Mouse (Mus musculus) MEL (cell line): ENCODE measurements around the gene P4ha1. TPM values are rescaled to one million over a fixed set of nuclear protein-coding genes. Genes with fewer than 3 reads are reported as not detected.

Experiments
- DNase-seq: peaks from one replicate; pipeline ENCODE4 v3.0.0; 2011; ENCODE audit warnings: low read depth, low spot score
- H3K27ac ChIP-seq: 2 replicates; pipeline ENCODE4 v1.5.1; 2012; ENCODE audit warnings: low read depth, mild to moderate bottlenecking, control low read depth, low read length, moderate library complexity; ENCODE audit not compliant: control insufficient read depth
- H3K27me3 ChIP-seq, 2 experiments: fragments of 150-350 bp in 1 of 2; sonication (generic) in 1 of 2; 2 replicates each; pipeline ENCODE4 v1.6.1; 2012; ENCODE audit warnings: low read length in 2 of 2, mild to moderate bottlenecking in 2 of 2, improper control_type of control experiment in 1 of 2, moderate library complexity in 1 of 2; ENCODE audit not compliant: insufficient read depth in 2 of 2, control insufficient read depth in 1 of 2
- H3K36me3 ChIP-seq, 2 experiments: 2 replicates each; pipeline ENCODE4 v1.6.1; 2012 to 2014; ENCODE audit warnings: low read length in 2 of 2, improper control_type of control experiment in 1 of 2, inconsistent platforms in 1 of 2, mild to moderate bottlenecking in 1 of 2; ENCODE audit not compliant: insufficient read depth in 2 of 2, control insufficient read depth in 1 of 2
- H3K4me1 ChIP-seq, 2 experiments: fragments of 150-350 bp in 1 of 2; sonication (generic) in 1 of 2; 2 replicates each; pipeline ENCODE4 v1.6.1; 2012; ENCODE audit warnings: low read length in 2 of 2, improper control_type of control experiment in 1 of 2, mild to moderate bottlenecking in 1 of 2; ENCODE audit not compliant: insufficient read depth in 2 of 2, control insufficient read depth in 1 of 2
- H3K4me3 ChIP-seq, 2 experiments: fragments of 150-350 bp in 1 of 2; sonication (generic) in 1 of 2; 2 replicates each; pipeline ENCODE4 v1.5.1; 2012; ENCODE audit warnings: low read depth in 2 of 2, low read length in 2 of 2, mild to moderate bottlenecking in 2 of 2, moderate library complexity in 2 of 2, control low read depth in 1 of 2, improper control_type of control experiment in 1 of 2; ENCODE audit not compliant: control insufficient read depth in 1 of 2, insufficient read depth in 1 of 2
- H3K79me2 ChIP-seq: 2 replicates; pipeline ENCODE4 v1.6.1; 2012; ENCODE audit warnings: mild to moderate bottlenecking, low read length, moderate library complexity; ENCODE audit not compliant: control insufficient read depth, poor library complexity, insufficient read depth
- H3K9ac ChIP-seq: 2 replicates; pipeline ENCODE4 v1.6.1; 2012; ENCODE audit warnings: low read depth, mild to moderate bottlenecking, control low read depth, low read length, moderate library complexity; ENCODE audit not compliant: control insufficient read depth, poor library complexity, severe bottlenecking
- H3K9me3 ChIP-seq: fragments of 150-350 bp; sonication (generic); replicated peaks from 2 replicates; pipeline ENCODE4 v1.6.1; 2012; ENCODE audit warnings: mild to moderate bottlenecking, low read length, improper control_type of control experiment, moderate library complexity; ENCODE audit not compliant: insufficient read depth
- CHD1 ChIP-seq: IDR thresholded peaks from 2 replicates; pipeline ENCODE4 v1.6.1; 2012; ENCODE audit warnings: low read depth, mild to moderate bottlenecking, inconsistent platforms, low read length, improper control_type of control experiment
- CHD2 ChIP-seq: IDR thresholded peaks from 2 replicates; pipeline ENCODE4 v1.6.1; 2011; ENCODE audit warnings: low read length, improper control_type of control experiment
- CTCF ChIP-seq, 3 experiments: IDR thresholded peaks in 2 of 3; conservative IDR thresholded peaks in 1 of 3; 2 replicates each; pipeline ENCODE4 v1.5.1; 2011 to 2012; ENCODE audit warnings: low read length in 3 of 3, low read depth in 2 of 3, mild to moderate bottlenecking in 2 of 3, improper control_type of control experiment in 1 of 3, inconsistent platforms in 1 of 3, mixed read lengths in 1 of 3, moderate library complexity in 1 of 3; ENCODE audit not compliant: control insufficient read depth in 1 of 3, insufficient read depth in 1 of 3, poor library complexity in 1 of 3, severe bottlenecking in 1 of 3
- E2F4 ChIP-seq: IDR thresholded peaks from 2 replicates; pipeline ENCODE4 v1.6.1; 2011; ENCODE audit warnings: low read depth, low read length, improper control_type of control experiment, borderline replicate concordance
- ELF1 ChIP-seq: IDR thresholded peaks from 2 replicates; pipeline ENCODE4 v1.6.1; 2014; ENCODE audit warnings: low read depth, mild to moderate bottlenecking, inconsistent platforms, low read length, improper control_type of control experiment, moderate library complexity
- EP300 ChIP-seq, 2 experiments: IDR thresholded peaks; 2 replicates each; pipeline ENCODE4 v1.6.1; 2011; ENCODE audit warnings: improper control_type of control experiment in 2 of 2, low read length in 2 of 2, low read depth in 1 of 2, mild to moderate bottlenecking in 1 of 2
- ETS1 ChIP-seq: IDR thresholded peaks from 2 replicates; pipeline ENCODE4 v1.6.1; 2012; ENCODE audit warnings: low read depth, mild to moderate bottlenecking, inconsistent platforms, low read length, improper control_type of control experiment, moderate library complexity
- GABPA ChIP-seq: IDR thresholded peaks from 2 replicates; pipeline ENCODE4 v1.6.1; 2012; ENCODE audit warnings: low read depth, mild to moderate bottlenecking, inconsistent platforms, low read length, improper control_type of control experiment, moderate library complexity
- GATA1 ChIP-seq: IDR thresholded peaks from 2 replicates; pipeline ENCODE4 v1.6.1; 2011; ENCODE audit warnings: low read depth, low read length, improper control_type of control experiment
- HCFC1 ChIP-seq: IDR thresholded peaks from 2 replicates; pipeline ENCODE4 v1.6.1; 2012; ENCODE audit warnings: low read depth, mild to moderate bottlenecking, inconsistent platforms, low read length, improper control_type of control experiment, moderate library complexity
- JUND ChIP-seq: IDR thresholded peaks from 2 replicates; pipeline ENCODE4 v1.6.1; 2011; ENCODE audit warnings: low read depth, mild to moderate bottlenecking, improper control_type of control experiment, low read length
- MAZ ChIP-seq: IDR thresholded peaks from 2 replicates; pipeline ENCODE4 v1.6.1; 2012; ENCODE audit warnings: low read depth, mild to moderate bottlenecking, inconsistent platforms, low read length, improper control_type of control experiment
- MEF2A ChIP-seq: IDR thresholded peaks from 2 replicates; pipeline ENCODE4 v1.6.1; 2014; ENCODE audit warnings: low read depth, mild to moderate bottlenecking, inconsistent platforms, low read length, improper control_type of control experiment; ENCODE audit not compliant: poor library complexity, insufficient replicate concordance, severe bottlenecking; ENCODE audit errors: extremely low read depth
- MXI1 ChIP-seq: IDR thresholded peaks from 2 replicates; pipeline ENCODE4 v1.6.1; 2011; ENCODE audit warnings: mild to moderate bottlenecking, low read depth, low read length, improper control_type of control experiment
- MYB ChIP-seq: IDR thresholded peaks from 2 replicates; pipeline ENCODE4 v1.6.1; 2011; ENCODE audit warnings: mild to moderate bottlenecking, low read depth, low read length, improper control_type of control experiment
- MYC ChIP-seq: IDR thresholded peaks from 2 replicates; pipeline ENCODE4 v1.6.1; 2011; ENCODE audit warnings: low read depth, mild to moderate bottlenecking, low read length, improper control_type of control experiment, moderate library complexity
- NELFE ChIP-seq: IDR thresholded peaks from 2 replicates; pipeline ENCODE4 v1.6.1; 2011; ENCODE audit warnings: low read depth, low read length, improper control_type of control experiment
- POLR2A ChIP-seq, 2 experiments: IDR thresholded peaks; 2 replicates each; pipeline ENCODE4 v1.6.1; 2011 to 2012; ENCODE audit warnings: low read length in 2 of 2, mild to moderate bottlenecking in 2 of 2, control low read depth in 1 of 2, improper control_type of control experiment in 1 of 2, low read depth in 1 of 2, moderate library complexity in 1 of 2; ENCODE audit not compliant: control insufficient read depth in 1 of 2, insufficient read depth in 1 of 2, poor library complexity in 1 of 2
- POLR2AphosphoS2 ChIP-seq: IDR thresholded peaks from 2 replicates; pipeline ENCODE4 v1.6.1; 2011; ENCODE audit warnings: low read length, improper control_type of control experiment
- RAD21 ChIP-seq: IDR thresholded peaks from 2 replicates; pipeline ENCODE4 v1.6.1; 2011; ENCODE audit warnings: mild to moderate bottlenecking, low read depth, low read length, improper control_type of control experiment
- SIN3A ChIP-seq: IDR thresholded peaks from 2 replicates; pipeline ENCODE4 v1.6.1; 2012; ENCODE audit warnings: low read length, improper control_type of control experiment, inconsistent platforms
- SMC3 ChIP-seq: IDR thresholded peaks from 2 replicates; pipeline ENCODE4 v1.6.1; 2011; ENCODE audit warnings: low read depth, low read length, improper control_type of control experiment
- TAL1 ChIP-seq: IDR thresholded peaks from 2 replicates; pipeline ENCODE4 v1.6.1; 2012; ENCODE audit warnings: mild to moderate bottlenecking, inconsistent platforms, low read length, moderate library complexity, mixed read lengths
- TBP ChIP-seq: IDR thresholded peaks from 2 replicates; pipeline ENCODE4 v1.8.0; 2011; ENCODE audit warnings: low read depth, low read length, improper control_type of control experiment
- UBTF ChIP-seq: IDR thresholded peaks from 2 replicates; pipeline ENCODE4 v1.6.1; 2012; ENCODE audit warnings: low read depth, mild to moderate bottlenecking, inconsistent platforms, low read length, improper control_type of control experiment, moderate library complexity, borderline replicate concordance; ENCODE audit not compliant: insufficient read depth
- USF2 ChIP-seq, 2 experiments: IDR thresholded peaks; 2 replicates each; pipeline ENCODE4 v1.6.1; 2011 to 2012; ENCODE audit warnings: improper control_type of control experiment in 2 of 2, low read length in 2 of 2, borderline replicate concordance in 1 of 2, inconsistent platforms in 1 of 2, low read depth in 1 of 2, mild to moderate bottlenecking in 1 of 2; ENCODE audit not compliant: insufficient read depth in 1 of 2
- ZC3H11A ChIP-seq: IDR thresholded peaks from 2 replicates; pipeline ENCODE4 v1.6.1; 2012; ENCODE audit warnings: low read depth, mild to moderate bottlenecking, inconsistent platforms, low read length, improper control_type of control experiment
- ZKSCAN1 ChIP-seq: IDR thresholded peaks from 2 replicates; pipeline ENCODE4 v1.6.1; 2012; ENCODE audit warnings: low read depth, mild to moderate bottlenecking, inconsistent platforms, low read length, improper control_type of control experiment, moderate library complexity
- ZNF384 ChIP-seq: IDR thresholded peaks from 2 replicates; pipeline ENCODE4 v1.6.1; 2012; ENCODE audit warnings: low read depth, mild to moderate bottlenecking, inconsistent platforms, low read length, improper control_type of control experiment
- polyA plus RNA-seq, 2 experiments: library from polyadenylated mRNA; stranded (reverse) in 1 of 2; unstranded in 1 of 2; fragments of >175 nt in 1 of 2; fragments of >200 nt in 1 of 2; gene quantifications; 2 replicates each; pipeline versions ENCODE4 v1.2.1 to v1.2.4; 2012; ENCODE audit warnings: low replicate concordance in 2 of 2, low read depth in 1 of 2; ENCODE audit not compliant: insufficient read length in 2 of 2, insufficient read depth in 1 of 2, missing spikeins in 1 of 2
- total RNA-seq: library from RNA; depleted of rRNA; stranded (reverse); fragments of 300-350 nt; gene quantifications from 2 replicates; pipeline ENCODE4 v1.2.3, GENCODE M21; 2012

Gene P4ha1
- total and polyA plus RNA-seq, 3 experiments: 18.9 to 50.2 TPM; not detected in 1

GRCm38 (mm10) chr10:59413711-59414110 is 90.6 kb downstream of the P4ha1 start (continued):
- TF ChIP-seq CHD1 (no peak), GATA1 (no peak), TBP (no peak), USF2 (IDR thresholded peaks at IDR 0.05; ENCODE audit: borderline replicate concordance in 1 of 2, insufficient read depth in 1 of 2, low read depth in 1 of 2, low read length in 2 of 2) (no peak), E2F4 (no peak), NELFE (no peak), ELF1 (no peak), JUND (no peak), MEF2A (no peak), ETS1 (no peak), HCFC1 (no peak), MAZ (no peak), UBTF (no peak), MYC (no peak), ZNF384 (no peak), RAD21 (peak; percentile 41)

- Histone ChIP-seq H3K4me1 (peaks cover 0 to 3% of the 10 kb centered on the region in 2 experiments; a peak in 1 of 4 replicates), H3K36me3 (peaks cover 0 to 2% of the 10 kb centered on the region in 2 experiments; a peak in 1 of 4 replicates), H3K9ac (no peak overlapping the region), H3K4me3 (no peak overlapping the region), H3K27ac (no peak overlapping the region), H3K79me2 (no peaks in the 10 kb centered on the region), H3K9me3 (no peaks in the 10 kb centered on the region), H3K27me3 (no peaks in the 10 kb centered on the region; a peak in 2 of 4 replicates)
- TF ChIP-seq ZKSCAN1 (no peak), SMC3 (no peak), SIN3A (no peak), TAL1 (no peak), RAD21 (no peak), UBTF (no peak), CHD2 (no peak), MAZ (no peak), EP300 (IDR thresholded peaks at IDR 0.05; ENCODE audit: low read depth in 1 of 2, low read length in 2 of 2) (no peak), E2F4 (no peak), POLR2AphosphoS2 (no peak), ZNF384 (no peak), ZC3H11A (no peak), JUND (no peak), POLR2A (IDR thresholded peaks at IDR 0.05; ENCODE audit: control insufficient read depth in 1 of 2, insufficient read depth in 1 of 2, low read depth in 1 of 2, low read length in 2 of 2, poor library complexity in 1 of 2) (no peak), MXI1 (no peak), GABPA (no peak), MYB (no peak), CTCF (IDR thresholded peaks at IDR 0.05 in 2 of 3, conservative IDR thresholded peaks at IDR 0.05 in 1 of 3; ENCODE audit: control insufficient read depth in 1 of 3, insufficient read depth in 1 of 3, low read depth in 2 of 3, low read length in 3 of 3, poor library complexity in 1 of 3, severe bottlenecking in 1 of 3) (no peak)
- no peak for DNase-seq
Measured at GRCm38 (mm10) chr10:59416623-59417022, 93.5 kb downstream of the P4ha1 start.
